Mouse (Mus musculus): ENCODE results near the gene Il17re. TPM values are rescaled to one million over a fixed set of nuclear protein-coding genes. Genes with fewer than 3 reads are reported as not detected.

Il17re gene
- total and polyA plus RNA-seq, 2 experiments from 2014 or later: 0.10 to 0.75 TPM

- Histone ChIP-seq H3K4me3 (ENCODE audit: low read length) (peak overlapping the region; percentile 71), H3K9me3 (ENCODE audit: low read length) (no peaks in the 10 kb centered on the region), H3K4me1 (ENCODE audit: insufficient read depth, low read length) (0 out of 2 replicates have a peak, but pooled peaks cover 3% of the 10 kb centered on the region), H3K27ac (peak overlapping the region; percentile 80), H3K27me3 (ENCODE audit: insufficient read depth, low read length) (no peaks in the 10 kb centered on the region), H3K36me3 (ENCODE audit: insufficient read depth, low read length) (peaks cover 3% of the 10 kb centered on the region; the same call in 1 of the 2 replicates), H3K4me2 (ENCODE audit: low read depth, low read length) (peak overlapping the region; percentile 95), H3K9ac (replicated peaks; ENCODE audit: low read length) (peak overlapping the region; percentile 90)
- peak; percentile 28; the same call in 1 of the 2 replicates for ATAC-seq
- WGBS: 38% methylated on average over 9 of the region's 9 CpGs
- TF ChIP-seq CTCF (IDR thresholded peaks at IDR 0.05; ENCODE audit: low read depth): no peak
- DNase-seq (ENCODE audit: low spot score): no peak
These were observed 16.2 kb upstream of the Il17re start for GRCm38 (mm10) chr6:113442087-113442441.

DNA sequence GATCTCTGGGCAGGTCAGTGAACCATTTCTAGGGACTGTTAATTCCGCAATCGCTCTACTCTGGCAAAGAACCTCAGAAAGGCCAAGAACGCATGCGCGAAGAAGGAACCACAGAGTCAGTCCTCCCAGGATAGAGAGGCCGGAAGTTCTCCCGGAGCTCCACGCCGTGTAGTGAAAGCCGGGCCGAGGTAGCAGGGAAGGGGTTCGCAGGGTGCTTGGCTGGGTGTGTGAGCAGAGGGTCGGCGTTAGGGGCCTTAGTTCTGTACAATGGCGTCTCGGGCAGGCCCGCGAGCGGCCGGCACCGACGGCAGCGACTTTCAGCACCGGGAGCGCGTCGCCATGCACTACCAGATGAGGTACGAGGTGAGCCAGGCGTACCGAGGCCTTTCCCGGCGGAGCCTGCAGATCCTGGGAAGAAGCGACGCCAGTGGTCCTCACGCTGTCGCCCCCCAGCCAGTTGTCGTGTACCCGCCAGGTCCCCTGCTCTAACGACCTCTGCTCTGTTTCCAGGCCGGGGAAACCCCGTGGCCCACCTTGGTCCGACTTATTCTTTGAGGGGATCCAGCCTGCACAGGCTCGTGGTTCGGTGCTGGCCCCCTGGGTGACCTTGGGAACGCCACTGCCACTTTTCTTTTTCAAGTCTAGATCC, 15.7 kb upstream of the Il17re start, which contains the start of gene Jagn1:
Gene Jagn1, plus strand, starts transcription at position 128 of the 649 bp plus-strand sequence.
- Histone ChIP-seq H3K9ac (replicated peaks; ENCODE audit: low read length) (peak within 1 kb of the TSS; percentile 90), H3K36me3 (ENCODE audit: insufficient read depth, low read length) (peaks cover 6% of the 10 kb centered on the region; the same call in 1 of the 2 replicates), H3K27me3 (ENCODE audit: insufficient read depth, low read length) (no peaks in the 10 kb centered on the region), H3K4me2 (ENCODE audit: low read depth, low read length) (peak within 1 kb of the TSS; percentile 95), H3K4me3 (ENCODE audit: low read length) (peak within 1 kb of the TSS; percentile 71), H3K27ac (peak within 1 kb of the TSS; percentile 80), H3K4me1 (ENCODE audit: insufficient read depth, low read length) (0 out of 2 replicates have a peak, but pooled peaks cover 3% of the 10 kb centered on the region), H3K9me3 (ENCODE audit: low read length) (no peaks in the 10 kb centered on the region)
- ATAC-seq: peak; percentile 94
- under 1% methylated on average over 45 of the region's 45 CpGs for WGBS
- peak; percentile 96 for DNase-seq (ENCODE audit: low spot score)
- no peak for TF ChIP-seq CTCF (IDR thresholded peaks at IDR 0.05; ENCODE audit: low read depth)

GRCm38 (mm10) chr6:113443091-113443490, 15.2 kb upstream of the Il17re start:
- H3K9me3 ChIP-seq (ENCODE audit: low read length): no peaks in the 10 kb centered on the region
- H3K36me3 ChIP-seq (ENCODE audit: insufficient read depth, low read length): peaks cover 6% of the 10 kb centered on the region; the same call in 1 of the 2 replicates
- H3K9ac ChIP-seq (replicated peaks; ENCODE audit: low read length): peak overlapping the region; percentile 90
- WGBS: 53% methylated on average over 12 of the region's 12 CpGs
- peak overlapping the region; percentile 95 for H3K4me2 ChIP-seq (ENCODE audit: low read depth, low read length)
- peak overlapping the region; percentile 80 for H3K27ac ChIP-seq
- no peaks in the 10 kb centered on the region for H3K27me3 ChIP-seq (ENCODE audit: insufficient read depth, low read length)
- peak overlapping the region; percentile 71 for H3K4me3 ChIP-seq (ENCODE audit: low read length)
- DNase-seq (ENCODE audit: low spot score) (peak; percentile 37), ATAC-seq (no peak)
- 0 out of 2 replicates have a peak, but pooled peaks cover 3% of the 10 kb centered on the region for H3K4me1 ChIP-seq (ENCODE audit: insufficient read depth, low read length)
- TF ChIP-seq CTCF (IDR thresholded peaks at IDR 0.05; ENCODE audit: low read depth): peak; percentile 39

DNA sequence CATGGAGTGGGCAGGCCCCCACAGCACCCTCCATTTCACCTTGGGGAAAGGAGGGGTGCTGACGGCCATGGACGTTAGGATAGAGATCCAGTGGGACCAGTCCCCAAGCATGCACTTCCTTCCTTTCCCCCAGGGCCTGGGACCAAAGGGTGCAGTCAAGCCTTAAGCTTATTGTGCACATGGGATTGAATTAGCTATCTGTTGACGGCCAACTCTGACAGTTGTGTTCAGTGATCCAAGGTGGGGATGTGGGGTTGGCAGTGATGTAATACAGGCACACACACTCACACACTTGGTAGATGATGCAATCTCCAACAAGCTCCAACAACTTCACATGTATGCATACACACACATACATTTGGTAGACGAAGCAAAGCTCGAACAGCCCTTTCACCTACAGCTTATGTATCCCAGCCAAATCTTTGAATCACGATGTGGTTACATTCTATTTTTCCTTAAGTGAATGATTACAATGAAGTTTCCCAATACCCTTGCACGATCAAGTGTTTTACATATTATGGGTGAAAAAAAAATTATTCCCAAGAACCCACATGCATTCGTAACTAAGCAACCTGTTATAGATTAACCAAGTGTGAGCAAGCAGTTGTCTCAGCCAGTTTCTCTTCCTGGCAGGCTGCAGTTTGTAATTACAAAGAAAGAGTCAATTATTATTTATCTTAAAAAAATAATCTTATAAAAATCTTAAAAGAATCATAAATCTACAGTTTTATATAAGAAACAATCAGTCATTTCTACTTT, 13.9 kb upstream of the Il17re start:
- no peak for TF ChIP-seq CTCF (IDR thresholded peaks at IDR 0.05; ENCODE audit: low read depth)
- Histone ChIP-seq H3K36me3 (ENCODE audit: insufficient read depth, low read length) (peaks cover 10% of the 10 kb centered on the region; the same call in 1 of the 2 replicates), H3K4me3 (ENCODE audit: low read length) (no peak overlapping the region), H3K4me1 (ENCODE audit: insufficient read depth, low read length) (0 out of 2 replicates have a peak, but pooled peaks cover 3% of the 10 kb centered on the region), H3K9ac (replicated peaks; ENCODE audit: low read length) (no peak overlapping the region), H3K4me2 (ENCODE audit: low read depth, low read length) (no peak overlapping the region), H3K27ac (no peak overlapping the region), H3K27me3 (ENCODE audit: insufficient read depth, low read length) (no peaks in the 10 kb centered on the region), H3K9me3 (ENCODE audit: low read length) (no peaks in the 10 kb centered on the region)
- 80% methylated on average over 6 of the region's 8 CpGs for WGBS
- DNase-seq (ENCODE audit: low spot score): no peak
- ATAC-seq: no peak

- DNase-seq (ENCODE audit: low spot score): peak; percentile 75
- no peak overlapping the region for H3K4me2 ChIP-seq (ENCODE audit: low read depth, low read length)
- no peaks in the 10 kb centered on the region for H3K27me3 ChIP-seq (ENCODE audit: insufficient read depth, low read length)
- ATAC-seq: 0 out of 2 replicates have a peak, but pooled peaks have one; percentile 44
- H3K9me3 ChIP-seq (ENCODE audit: low read length): no peaks in the 10 kb centered on the region
- TF ChIP-seq CTCF (IDR thresholded peaks at IDR 0.05; ENCODE audit: low read depth): no peak
- H3K27ac ChIP-seq: no peak overlapping the region
- H3K9ac ChIP-seq (replicated peaks; ENCODE audit: low read length): no peak overlapping the region
- no peak overlapping the region for H3K4me3 ChIP-seq (ENCODE audit: low read length)
- 0 out of 2 replicates have a peak, but pooled peaks cover 3% of the 10 kb centered on the region for H3K4me1 ChIP-seq (ENCODE audit: insufficient read depth, low read length)
- 72% methylated on average over 4 of the region's 4 CpGs for WGBS
- H3K36me3 ChIP-seq (ENCODE audit: insufficient read depth, low read length): peaks cover 10% of the 10 kb centered on the region; the same call in 1 of the 2 replicates
These were observed 10.6 kb upstream of the Il17re start for GRCm38 (mm10) chr6:113447639-113448038.

GRCm38 (mm10) chr6:113451839-113452238, 6.4 kb upstream of the Il17re start:
- Histone ChIP-seq H3K4me2 (ENCODE audit: low read depth, low read length) (no peak overlapping the region), H3K4me3 (ENCODE audit: low read length) (no peak overlapping the region), H3K9ac (replicated peaks; ENCODE audit: low read length) (0 out of 2 replicates have a peak overlapping the region, but pooled peaks have one; percentile 0), H3K27me3 (ENCODE audit: insufficient read depth, low read length) (no peaks in the 10 kb centered on the region), H3K9me3 (ENCODE audit: low read length) (no peaks in the 10 kb centered on the region), H3K27ac (no peak overlapping the region), H3K36me3 (ENCODE audit: insufficient read depth, low read length) (peaks cover 9% of the 10 kb centered on the region; the same call in 1 of the 2 replicates), H3K4me1 (ENCODE audit: insufficient read depth, low read length) (no peaks in the 10 kb centered on the region)
- ATAC-seq (no peak), DNase-seq (ENCODE audit: low spot score) (peak; percentile 76)
- TF ChIP-seq CTCF (IDR thresholded peaks at IDR 0.05; ENCODE audit: low read depth): no peak
- 52% methylated on average over 2 of the region's 2 CpGs for WGBS
